Comparison of ENCODE assay signal across 22 mouse cellular contexts in genomic region chr5:111814893-111815760, GRCm38 (mm10).
DNase-seq lines count a peak whose midpoint lies in the region; ATAC-seq and TF ChIP-seq lines count a peak whose summit lies in the region.
"Had no signal": no experiment of that assay in that cellular context is flagged by ENCODE, and none has a peak within 500 bp of the region (broad histone marks: within the 10 kb centered on the region; RNA-seq: fewer than 3 reads in every experiment).

No protein-coding gene starts in this region.

- no peak for TF ChIP-seq CTCF in thymus, adult 2 months (IDR thresholded peaks at IDR 0.05; ENCODE audit: borderline replicate concordance, control insufficient read depth, extremely low read depth, insufficient read depth, low read length, poor library complexity)
- no peak for TF ChIP-seq CTCF in left cerebral cortex, adult 2 months (IDR thresholded peaks at IDR 0.05)

- intact Hi-C loops in left cerebral cortex, adult 2 months (cut with DNase I) = no loop called here

- no peak for ATAC-seq in CD4-positive, CD25-positive, alpha-beta regulatory T cell, adult 4 months
- ATAC-seq: intestine, embryonic 16.5 days had no signal

- WGBS in thymus, adult 2 months = 44% methylated on average over 20 of the region's 20 CpGs

- TF ChIP-seq POLR2A in thymus, adult 2 months (IDR thresholded peaks at IDR 0.05; ENCODE audit: control insufficient read depth, extremely low read depth, insufficient read depth, low read length, poor library complexity) = no peak

- peaks cover 3% of the 10 kb centered on the region for H3K4me1 ChIP-seq in thymus, adult 2 months (replicated peaks; ENCODE audit: control insufficient read depth, insufficient read depth, low read length)
- H3K4me1 ChIP-seq: liver, embryonic 13.5 days had no signal

- no peak overlapping the region for H3K4me3 ChIP-seq in thymus, adult 2 months (ENCODE audit: control insufficient read depth, insufficient read depth, low read length)
- no peak overlapping the region for H3K4me3 ChIP-seq in left cerebral cortex, adult 2 months
- H3K4me3 ChIP-seq: embryonic facial prominence, embryonic 10.5 days; heart, embryonic 13.5 days; hindbrain, embryonic 15.5 days; kidney, embryonic 15.5 days; limb, embryonic 12.5 days; liver, embryonic 13.5 days; lung, embryonic 15.5 days; midbrain, embryonic 12.5 days had no signal

- no peak overlapping the region for H3K27ac ChIP-seq in thymus, adult 2 months (ENCODE audit: control insufficient read depth, insufficient read depth, low read length)
- H3K27ac ChIP-seq in left cerebral cortex, adult 2 months = no peak overlapping the region
- H3K27ac ChIP-seq: embryonic facial prominence, embryonic 10.5 days; heart, embryonic 13.5 days; hindbrain, embryonic 15.5 days; kidney, embryonic 15.5 days; limb, embryonic 12.5 days; liver, embryonic 13.5 days; lung, embryonic 15.5 days; macrophage; midbrain, embryonic 12.5 days had no signal

- H3K27me3 ChIP-seq in thymus, adult 2 months (ENCODE audit: control insufficient read depth, insufficient read depth, low read length) = no peaks in the 10 kb centered on the region
- H3K27me3 ChIP-seq: hindbrain, embryonic 15.5 days; liver, embryonic 13.5 days; lung, embryonic 15.5 days had no signal

- DNase-seq in CD4-positive, CD25-positive, alpha-beta regulatory T cell, adult 2 months (ENCODE audit: low read depth, low spot score) = peak; percentile 4
- DNase-seq in thymus, adult 2 months = peak; percentile 15
- no peak for DNase-seq in thymus, adult 18-20 months
- DNase-seq in natural killer cell, adult 2 months (ENCODE audit: low spot score in 2 of 2) = peak; percentile 54 to 59
- DNase-seq in thymus, postnatal 4 days = peak; percentile 57
- no peak for DNase-seq in left cerebral cortex, adult 2 months (ENCODE audit: extremely low spot score in 1 of 2, low spot score in 2 of 2)
- DNase-seq in c-Kit-positive CD71-positive TER-119-positive erythroid progenitor cells, embryonic 14.5 days (ENCODE audit: low spot score) = no peak
- DNase-seq: adrenal gland, postnatal 10 days; cerebellum, adult 11 months; gastrocnemius, postnatal 14 days; liver, embryonic 13.5 days; right cerebral cortex, postnatal 14 days had no signal

- no peaks in the 10 kb centered on the region for H3K36me3 ChIP-seq in thymus, adult 2 months (ENCODE audit: control insufficient read depth, insufficient read depth, low read length)
- H3K36me3 ChIP-seq: embryonic facial prominence, embryonic 10.5 days; heart, embryonic 13.5 days; hindbrain, embryonic 15.5 days; kidney, embryonic 15.5 days; limb, embryonic 12.5 days; liver, embryonic 13.5 days; lung, embryonic 15.5 days; midbrain, embryonic 12.5 days had no signal

Comparison
In these comparisons a context has a peak if more than half of its experiments do, and no peak if none do; other contexts are left out.
1. DNase-seq: peak in CD4-positive, CD25-positive, alpha-beta regulatory T cell, adult 2 months (single experiment), thymus, adult 2 months (single experiment), natural killer cell, adult 2 months (2 of 2) and thymus, postnatal 4 days (single experiment); none in thymus, adult 18-20 months (0 of 2), left cerebral cortex, adult 2 months (0 of 2) and c-Kit-positive CD71-positive TER-119-positive erythroid progenitor cells, embryonic 14.5 days (single experiment).